Mouse (Mus musculus) forebrain, embryonic 15.5 days (tissue): ENCODE results near the gene Zic5. TPM values are rescaled to one million over a fixed set of nuclear protein-coding genes. Genes with fewer than 3 reads are reported as not detected.
"Not testable (repeated sequence)": the region's sequence is repeated elsewhere in the genome, so short reads cannot be mapped to it uniquely, and the experiment has no call there.

Source experiments
- ATAC-seq: fragments of 200-750 bp; cut with Nextera tagmentation; replicated peaks from 2 replicates; pipeline ENCODE4 v1.8.0; 2017; ENCODE audit warnings: mild to moderate bottlenecking, moderate TSS enrichment, moderate library complexity
- H3K27ac ChIP-seq: fragments of 300-500 bp; sonication (generic); replicated peaks from 2 replicates; pipeline ENCODE4 v1.5.1; 2015; ENCODE audit warnings: mild to moderate bottlenecking, inconsistent platforms
- H3K27me3 ChIP-seq: fragments of 300-500 bp; sonication (generic); 2 replicates; pipeline ENCODE4 v1.6.1; 2015; ENCODE audit warnings: inconsistent platforms
- H3K36me3 ChIP-seq: fragments of 300-500 bp; sonication (generic); 2 replicates; pipeline ENCODE4 v1.6.1; 2015; ENCODE audit warnings: mild to moderate bottlenecking, inconsistent platforms
- H3K4me1 ChIP-seq: fragments of 300-500 bp; sonication (generic); 2 replicates; pipeline ENCODE4 v1.6.1; 2015; ENCODE audit warnings: inconsistent platforms
- H3K4me2 ChIP-seq: fragments of 300-500 bp; sonication (generic); replicated peaks from 2 replicates; pipeline ENCODE4 v1.6.1; 2015; ENCODE audit warnings: mild to moderate bottlenecking, inconsistent platforms
- H3K4me3 ChIP-seq: fragments of 300-500 bp; sonication (generic); 2 replicates; pipeline ENCODE4 v1.5.1; 2015; ENCODE audit warnings: mild to moderate bottlenecking, inconsistent platforms
- H3K9ac ChIP-seq: fragments of 300-500 bp; sonication (generic); replicated peaks from 2 replicates; pipeline ENCODE4 v1.6.1; 2015; ENCODE audit warnings: mild to moderate bottlenecking, inconsistent platforms
- H3K9me3 ChIP-seq: fragments of 300-500 bp; sonication (generic); 2 replicates; pipeline ENCODE4 v1.6.1; 2016; ENCODE audit warnings: inconsistent platforms
- WGBS: fragments of 180-500 bp; shearing (Covaris S2); methylation state at CpG from one replicate; pipeline ENCODE4 v1.1.7; 2015; ENCODE audit warnings: mixed read lengths; 5-methylcytosine and 5-hydroxymethylcytosine counted together
- polyA plus RNA-seq: library from polyadenylated mRNA; unstranded; fragments of >200 nt; fragmentation: Nextera tagmentation; extraction: Ambion mirVana; gene quantifications from 2 replicates; pipeline ENCODE4 v1.2.1, GENCODE M21; 2015

Zic5 gene
- polyA plus RNA-seq, 1 experiment from 2014 or later: 14.2 TPM

DNA sequence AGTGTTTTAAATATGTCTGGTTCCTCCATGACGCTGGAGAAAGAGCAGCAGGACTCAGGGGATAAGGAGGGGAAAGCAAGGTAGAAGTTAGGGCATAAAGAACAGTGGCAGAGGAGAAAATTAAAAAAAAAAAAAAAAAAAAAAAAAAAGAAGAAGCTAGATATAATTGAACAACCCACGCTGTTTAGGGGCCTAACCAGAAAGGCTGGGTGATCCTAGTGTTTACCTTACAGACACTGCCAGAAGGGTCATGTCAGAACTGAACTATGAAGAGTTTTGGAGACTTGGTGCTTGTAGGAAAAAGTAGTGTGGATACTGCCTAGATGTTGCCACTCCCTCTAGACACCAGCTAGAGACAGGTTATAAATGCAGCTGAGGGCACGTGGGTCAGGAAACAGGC lies 4.0 kb downstream of the Zic5 start:
- WGBS: 20% methylated on average over 3 of the region's 3 CpGs
- H3K9me3 ChIP-seq: no peaks in the 10 kb centered on the region
- H3K4me2 ChIP-seq: peak overlapping the region; percentile 85
- H3K27ac ChIP-seq: peak overlapping the region; percentile 91
- H3K4me3 ChIP-seq: peak overlapping the region; percentile 51
- H3K4me1 ChIP-seq: peaks cover 30% of the 10 kb centered on the region
- H3K36me3 ChIP-seq: no peaks in the 10 kb centered on the region
- H3K27me3 ChIP-seq: peaks cover 34% of the 10 kb centered on the region
- ATAC-seq: no peak
- H3K9ac ChIP-seq: peak overlapping the region; percentile 58

DNA sequence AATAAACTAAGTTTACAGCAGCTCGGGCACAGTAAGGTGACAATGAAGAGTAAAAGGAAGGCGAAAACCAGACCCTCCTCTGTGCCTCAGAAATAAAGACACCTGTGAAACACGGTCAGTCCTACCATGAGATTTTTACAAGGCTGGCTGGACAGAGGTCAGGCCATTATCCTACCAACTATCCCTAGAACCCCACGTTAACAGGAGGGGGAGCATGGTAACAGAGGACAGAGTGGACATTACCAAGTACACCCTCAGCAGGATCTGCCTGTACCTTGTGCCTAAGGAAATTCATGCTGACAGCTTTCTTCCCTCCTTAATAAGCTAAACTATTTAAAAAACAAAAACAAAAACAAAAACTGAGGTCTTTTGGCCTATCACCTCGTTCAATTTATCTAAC lies 5.3 kb downstream of the Zic5 start:
- H3K36me3 ChIP-seq: no peaks in the 10 kb centered on the region
- H3K27me3 ChIP-seq: peaks cover 37% of the 10 kb centered on the region
- H3K27ac ChIP-seq: peak overlapping the region; percentile 54
- H3K4me1 ChIP-seq: peaks cover 29% of the 10 kb centered on the region
- peak overlapping the region; percentile 31 for H3K4me2 ChIP-seq
- H3K9me3 ChIP-seq: no peaks in the 10 kb centered on the region
- peak overlapping the region; percentile 22 for H3K4me3 ChIP-seq
- ATAC-seq: no peak
- WGBS: 35% methylated on average over 5 of the region's 5 CpGs
- peak overlapping the region; percentile 21; the same call in 1 of the 2 replicates for H3K9ac ChIP-seq

DNA sequence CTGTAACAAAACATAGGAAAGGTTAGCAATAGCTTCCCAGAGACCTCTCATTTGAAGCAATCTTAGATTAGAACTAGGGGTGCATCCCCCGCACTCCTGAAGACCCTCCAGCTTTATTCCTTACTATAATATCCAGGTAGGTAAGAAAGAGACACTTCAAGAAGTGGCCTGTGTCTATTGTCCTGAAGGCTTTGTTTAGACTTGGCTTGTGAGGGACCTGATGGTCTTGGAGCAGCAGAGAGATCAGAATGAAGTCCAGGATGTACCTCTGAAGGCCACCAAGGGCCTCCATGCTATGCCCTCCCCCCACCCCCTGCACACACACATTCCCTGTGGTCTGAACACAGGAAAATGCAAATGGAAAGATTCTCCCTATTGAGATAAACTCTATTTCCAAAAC lies 5.7 kb downstream of the Zic5 start:
- no peaks in the 10 kb centered on the region for H3K36me3 ChIP-seq
- ATAC-seq: no peak
- H3K4me3 ChIP-seq: peak overlapping the region; percentile 22
- H3K4me1 ChIP-seq: peaks cover 29% of the 10 kb centered on the region
- peak overlapping the region; percentile 54 for H3K27ac ChIP-seq
- WGBS: 85% methylated on average over 1 of the region's 1 CpGs
- peak overlapping the region; percentile 31 for H3K4me2 ChIP-seq
- H3K9me3 ChIP-seq: no peaks in the 10 kb centered on the region
- H3K9ac ChIP-seq: peak overlapping the region; percentile 19; the same call in 1 of the 2 replicates
- peaks cover 41% of the 10 kb centered on the region for H3K27me3 ChIP-seq

DNA sequence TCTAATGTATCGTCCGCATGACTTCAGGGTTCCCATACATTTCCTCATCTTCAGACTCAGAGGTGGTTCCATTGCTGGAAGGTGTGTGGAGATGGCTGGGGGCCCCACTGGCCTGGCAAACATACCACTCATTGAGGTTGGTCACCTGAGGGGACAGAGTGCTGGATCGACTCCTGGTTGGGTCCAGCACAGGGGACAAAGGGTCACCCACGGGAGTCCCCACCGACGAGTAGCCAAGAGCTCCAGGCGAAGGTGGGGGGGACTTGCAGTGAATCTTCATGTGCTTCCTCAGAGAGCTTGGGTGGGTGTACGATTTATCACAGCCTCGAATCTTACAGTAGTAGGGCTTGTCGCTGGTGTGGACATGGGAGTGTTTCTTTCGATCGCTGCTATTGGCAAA lies 6.1 kb downstream of the Zic5 start:
- H3K9ac ChIP-seq, H3K27ac ChIP-seq: not testable (repeated sequence)
- peaks cover 41% of the 10 kb centered on the region for H3K27me3 ChIP-seq

DNA sequence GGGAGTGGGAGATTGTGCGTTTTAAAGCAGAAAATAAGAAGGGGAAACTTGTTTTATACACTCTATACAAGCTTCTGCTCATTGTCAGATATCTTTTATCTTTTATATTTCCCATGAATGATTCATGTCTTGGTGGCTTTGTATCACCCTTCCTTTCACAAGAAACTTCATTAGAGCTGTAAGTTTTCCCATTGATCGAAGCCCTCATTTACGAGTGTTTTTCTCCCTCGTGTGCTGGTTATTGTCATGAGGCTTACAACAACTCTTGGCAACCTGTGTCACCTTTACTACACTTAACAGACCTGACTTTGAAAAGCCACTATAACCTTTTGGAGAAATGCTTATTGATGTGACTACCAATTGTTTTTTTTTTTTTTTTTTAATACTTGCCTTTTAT lies 9.9 kb downstream of the Zic5 start:
- no peak overlapping the region for H3K4me3 ChIP-seq
- ATAC-seq: no peak
- no peak overlapping the region for H3K4me2 ChIP-seq
- H3K9me3 ChIP-seq: no peaks in the 10 kb centered on the region
- H3K36me3 ChIP-seq: no peaks in the 10 kb centered on the region
- peaks cover 45% of the 10 kb centered on the region for H3K4me1 ChIP-seq
- H3K27ac ChIP-seq: peak overlapping the region; percentile 74; the same call in 1 of the 2 replicates
- H3K27me3 ChIP-seq: peaks cover 35% of the 10 kb centered on the region
- 14% methylated on average over 4 of the region's 4 CpGs for WGBS
- no peak overlapping the region for H3K9ac ChIP-seq

More for the DNA sequence above, 6.1 kb downstream of the Zic5 start:
- not testable (repeated sequence) for H3K36me3 ChIP-seq, ATAC-seq, H3K4me2 ChIP-seq, H3K9me3 ChIP-seq, H3K4me3 ChIP-seq
- H3K4me1 ChIP-seq: peaks cover 27% of the 10 kb centered on the region
- 57% methylated on average over 12 of the region's 12 CpGs for WGBS

DNA sequence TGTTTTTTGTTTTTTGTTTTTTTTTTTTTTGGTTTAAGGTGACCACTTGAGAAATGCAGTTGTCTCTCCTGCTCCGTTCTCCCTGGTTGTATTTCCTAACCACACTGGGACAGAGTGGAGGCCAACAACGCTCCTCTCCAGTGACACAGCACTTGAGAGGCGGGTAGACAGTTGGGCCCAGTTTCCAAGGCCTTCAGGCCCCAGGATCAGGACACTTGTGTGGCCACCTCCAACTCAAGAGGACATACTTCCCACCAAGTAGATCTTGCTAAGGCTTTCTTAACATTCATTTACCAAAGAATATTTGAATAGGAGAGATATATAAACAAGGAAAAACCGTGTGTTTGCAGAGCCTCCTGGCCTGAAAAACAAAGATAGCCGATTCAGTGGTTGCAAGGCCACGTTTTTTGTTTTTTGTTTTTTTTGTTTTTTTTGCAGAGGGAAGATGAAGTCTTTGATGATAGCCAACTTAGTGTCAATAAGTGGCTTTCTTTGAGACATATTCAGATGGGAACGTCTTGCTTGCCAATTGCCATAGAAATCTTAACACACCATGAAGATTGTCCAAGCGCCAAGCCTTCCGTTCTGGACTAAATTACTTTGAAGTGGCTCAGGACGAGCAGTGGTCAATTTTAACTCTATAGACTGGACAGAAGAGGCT lies 10.4 kb downstream of the Zic5 start:
- Histone ChIP-seq H3K9me3 (no peaks in the 10 kb centered on the region), H3K36me3 (no peaks in the 10 kb centered on the region), H3K9ac (no peak overlapping the region), H3K4me1 (peaks cover 51% of the 10 kb centered on the region), H3K4me3 (no peak overlapping the region), H3K27ac (peak overlapping the region; percentile 74), H3K27me3 (peaks cover 32% of the 10 kb centered on the region), H3K4me2 (no peak overlapping the region)
- WGBS: 23% methylated on average over 10 of the region's 10 CpGs
- no peak for ATAC-seq

DNA sequence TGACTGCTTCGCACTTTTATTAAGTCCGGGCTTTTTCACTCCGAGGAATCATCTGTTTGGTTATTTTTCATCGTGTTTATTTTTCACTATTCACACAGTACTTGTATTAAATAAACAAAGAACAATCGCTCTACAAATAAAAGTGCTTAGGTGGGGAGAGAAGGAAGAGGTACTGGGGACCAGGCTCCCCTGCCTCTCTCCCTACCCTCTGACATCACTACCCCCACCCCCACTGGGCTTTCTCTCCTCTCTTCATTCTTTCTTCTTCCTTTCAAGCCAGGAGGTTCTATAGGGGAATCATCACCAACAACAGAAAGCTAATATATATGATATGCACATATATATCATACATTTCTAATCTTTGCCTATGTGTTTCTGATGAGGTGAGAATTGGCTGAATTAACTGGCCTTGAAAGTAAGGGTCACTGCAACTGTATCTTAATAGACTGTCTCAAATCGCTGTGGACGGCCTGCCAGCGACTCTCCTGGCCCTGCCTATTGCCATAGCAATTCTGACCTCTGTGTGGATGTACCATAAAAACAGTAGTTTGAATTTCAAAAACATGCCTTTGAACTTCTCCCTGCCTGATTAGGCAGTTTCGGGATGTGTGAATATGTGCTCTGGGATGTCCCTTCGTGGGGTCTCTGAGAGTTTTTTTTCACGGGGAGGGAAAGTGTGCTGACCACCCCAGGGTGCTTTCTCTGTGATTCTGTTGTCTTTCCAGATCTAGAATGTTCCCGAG lies 11.3 kb downstream of the Zic5 start:
- H3K27ac ChIP-seq: peak overlapping the region; percentile 76
- H3K36me3 ChIP-seq: no peaks in the 10 kb centered on the region
- no peak overlapping the region; the same call in 1 of the 2 replicates for H3K4me3 ChIP-seq
- no peak overlapping the region for H3K9ac ChIP-seq
- peak overlapping the region; percentile 46 for H3K4me2 ChIP-seq
- H3K4me1 ChIP-seq: peaks cover 49% of the 10 kb centered on the region
- WGBS: 5% methylated on average over 12 of the region's 12 CpGs
- H3K27me3 ChIP-seq: peaks cover 34% of the 10 kb centered on the region
- H3K9me3 ChIP-seq: no peaks in the 10 kb centered on the region
- peak; percentile 35; the same call in 1 of the 2 replicates for ATAC-seq

DNA sequence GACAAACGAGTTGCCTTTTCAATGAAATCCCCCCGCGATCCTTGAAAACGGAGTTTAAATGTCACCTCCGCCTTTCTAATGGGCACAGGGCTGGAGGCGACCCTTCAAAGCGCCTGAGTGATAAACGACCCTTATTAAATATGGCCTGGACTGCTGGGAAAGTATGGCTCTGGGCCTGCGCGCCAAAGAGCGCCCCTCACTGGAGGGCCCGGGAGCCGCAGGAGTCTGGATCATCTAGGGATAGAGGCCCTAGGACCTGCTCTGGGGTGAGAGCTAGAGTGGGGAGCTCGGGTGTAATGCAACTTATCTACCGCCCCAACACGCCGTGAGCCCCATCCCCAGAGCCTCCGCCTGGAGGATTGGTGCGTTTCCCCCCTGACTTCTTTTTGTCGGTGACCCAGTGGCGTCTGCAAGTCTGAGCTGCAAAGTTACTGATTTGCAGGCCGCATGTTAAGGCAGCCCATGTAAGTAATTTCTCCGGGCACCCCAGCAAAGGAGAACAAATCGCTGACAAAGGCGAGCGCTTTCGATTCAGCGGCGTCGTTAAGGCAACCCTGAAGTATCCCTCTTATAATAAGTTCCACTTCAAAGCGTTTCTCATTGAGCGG lies 12.0 kb downstream of the Zic5 start:
- peak overlapping the region; percentile 76 for H3K27ac ChIP-seq
- whole genome bisulfite sequencing: under 1% methylated on average over 32 of the region's 32 CpGs
- H3K9me3 ChIP-seq: no peaks in the 10 kb centered on the region
- peak; percentile 75 for ATAC-seq
- peak overlapping the region; percentile 24 for H3K4me3 ChIP-seq
- H3K36me3 ChIP-seq: no peaks in the 10 kb centered on the region
- H3K9ac ChIP-seq: 0 out of 2 replicates have a peak overlapping the region, but pooled peaks have one; percentile 17
- peaks cover 49% of the 10 kb centered on the region for H3K4me1 ChIP-seq
- peaks cover 34% of the 10 kb centered on the region for H3K27me3 ChIP-seq
- H3K4me2 ChIP-seq: peak overlapping the region; percentile 46

DNA sequence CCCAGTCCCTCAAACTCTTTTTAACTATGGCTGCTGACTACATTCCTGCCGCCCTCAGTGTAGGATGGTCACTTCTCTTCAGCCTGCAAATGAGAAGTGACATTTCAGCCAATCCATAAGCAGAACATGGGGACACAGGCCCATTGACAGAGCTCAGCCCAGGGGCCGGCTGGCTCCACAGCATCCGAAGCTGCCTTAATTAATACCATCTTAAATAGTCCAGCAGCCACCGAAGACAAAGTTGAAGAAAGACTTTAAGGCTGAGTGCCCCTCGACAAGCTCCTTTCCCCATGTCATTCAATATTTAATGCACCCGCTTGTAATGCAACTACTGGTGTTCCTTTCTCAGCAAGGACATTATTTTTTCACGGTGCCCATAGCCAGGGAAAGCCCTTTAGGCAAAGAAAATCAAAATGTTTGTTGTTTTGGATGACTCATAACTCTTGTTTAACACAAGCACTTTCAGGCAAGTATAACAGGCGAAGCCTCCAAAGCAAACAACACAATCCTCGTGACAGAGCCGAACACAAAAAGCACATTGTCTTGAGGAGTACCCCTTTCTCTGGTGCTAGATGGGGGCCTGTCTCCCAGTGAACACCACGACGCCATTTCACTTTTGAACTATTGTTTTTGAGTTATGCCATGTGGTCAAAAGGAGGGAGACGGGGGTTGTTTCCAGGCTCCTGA lies 12.6 kb downstream of the Zic5 start:
- no peak overlapping the region for H3K9ac ChIP-seq
- H3K27me3 ChIP-seq: peaks cover 34% of the 10 kb centered on the region
- ATAC-seq: 0 out of 2 replicates have a peak, but pooled peaks have one; percentile 5
- H3K4me3 ChIP-seq: no peak overlapping the region; the same call in 1 of the 2 replicates
- peak overlapping the region; percentile 76 for H3K27ac ChIP-seq
- H3K9me3 ChIP-seq: no peaks in the 10 kb centered on the region
- WGBS: 6% methylated on average over 13 of the region's 13 CpGs
- no peaks in the 10 kb centered on the region for H3K36me3 ChIP-seq
- H3K4me1 ChIP-seq: peaks cover 49% of the 10 kb centered on the region
- peak overlapping the region; percentile 46 for H3K4me2 ChIP-seq

DNA sequence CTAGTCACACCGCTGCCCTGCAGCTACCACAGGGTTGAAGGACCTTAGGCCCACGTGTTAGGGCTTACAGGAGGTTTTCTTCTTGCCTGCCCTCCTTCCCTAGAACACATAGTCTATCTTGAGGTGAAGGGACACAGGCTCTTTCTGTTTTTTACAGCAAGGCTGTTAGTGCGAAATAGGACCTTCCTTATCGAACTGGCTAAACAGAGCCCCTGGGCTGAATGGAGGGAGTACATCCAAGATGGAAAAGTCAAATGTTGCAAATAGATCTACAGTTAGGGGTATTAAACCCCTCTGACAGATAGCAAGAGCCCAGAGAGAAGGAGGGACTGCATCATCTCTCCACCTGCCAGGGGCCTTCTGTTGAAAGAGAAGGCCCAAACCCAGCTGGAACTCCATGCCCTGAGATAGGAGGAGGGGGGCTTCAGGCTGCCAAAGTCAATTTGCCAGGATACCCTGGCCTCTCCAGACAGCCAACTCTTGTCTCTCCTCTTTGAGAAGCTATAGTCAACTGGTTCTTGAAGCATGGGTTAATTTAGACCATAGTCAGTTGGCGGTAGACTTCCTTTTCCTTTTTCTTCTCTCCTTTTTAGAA lies 13.8 kb downstream of the Zic5 start:
- Histone ChIP-seq H3K4me2 (no peak overlapping the region), H3K9me3 (no peaks in the 10 kb centered on the region), H3K4me1 (peaks cover 49% of the 10 kb centered on the region), H3K36me3 (no peaks in the 10 kb centered on the region), H3K27me3 (peaks cover 37% of the 10 kb centered on the region), H3K27ac (peak overlapping the region; percentile 74; the same call in 1 of the 2 replicates), H3K9ac (no peak overlapping the region), H3K4me3 (no peak overlapping the region)
- no peak for ATAC-seq
- 56% methylated on average over 5 of the region's 5 CpGs for WGBS
